Mouse (Mus musculus): ENCODE measurements at regions not wholly inside any gene's neighbourhood (a gene's known extent, or its start where the extent isn't known, plus 50 kb on each side); places are given as distances from the start of the nearest gene placed in this dataset.
"Not testable (repeated sequence)": the region's sequence is repeated elsewhere in the genome, so short reads cannot be mapped to it uniquely, and the experiment has no call there.

DNA sequence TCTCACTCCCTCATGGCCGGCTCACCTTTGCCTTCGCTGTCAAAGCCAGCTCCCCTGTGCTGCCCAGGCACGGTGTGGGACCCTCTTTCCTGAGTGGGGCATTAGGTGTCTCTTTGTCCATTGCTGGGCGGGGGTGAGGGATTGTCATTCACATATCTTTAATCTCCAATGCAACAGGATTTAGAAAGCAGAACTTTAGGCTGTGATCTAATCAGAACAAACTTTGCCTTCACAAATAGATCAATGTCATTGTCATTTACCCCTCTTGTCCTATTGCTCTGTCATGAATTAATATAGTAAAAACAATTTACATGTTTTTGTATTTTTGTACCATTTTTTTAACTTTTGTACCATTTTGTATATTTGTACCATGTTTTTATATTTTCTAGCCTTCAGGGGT is 254.7 kb upstream of the Pik3r1 start:
- no peak for DNase-seq (ENCODE audit: low read depth, low spot score)

DNA sequence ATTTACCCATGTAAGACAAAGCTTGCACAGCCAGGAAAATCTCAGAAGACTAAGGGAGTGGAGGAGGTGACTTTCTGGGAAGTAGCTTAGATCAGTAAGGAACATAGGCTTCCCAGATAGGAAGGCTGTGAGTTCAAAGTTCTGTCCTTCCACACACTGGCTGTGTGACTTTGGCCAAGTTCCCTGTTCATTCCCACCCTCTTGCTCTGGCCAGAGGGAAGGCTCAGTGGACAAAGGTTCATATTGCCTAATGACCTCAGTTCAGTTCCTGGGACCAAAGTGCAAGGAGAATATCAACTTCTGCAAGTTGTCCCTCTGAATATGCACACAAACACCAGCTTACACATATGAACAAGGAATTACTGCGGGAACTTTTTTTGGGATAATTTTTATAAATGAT is 255.6 kb upstream of the Pik3r1 start:
- DNase-seq (ENCODE audit: low read depth, low spot score) = no peak

DNA sequence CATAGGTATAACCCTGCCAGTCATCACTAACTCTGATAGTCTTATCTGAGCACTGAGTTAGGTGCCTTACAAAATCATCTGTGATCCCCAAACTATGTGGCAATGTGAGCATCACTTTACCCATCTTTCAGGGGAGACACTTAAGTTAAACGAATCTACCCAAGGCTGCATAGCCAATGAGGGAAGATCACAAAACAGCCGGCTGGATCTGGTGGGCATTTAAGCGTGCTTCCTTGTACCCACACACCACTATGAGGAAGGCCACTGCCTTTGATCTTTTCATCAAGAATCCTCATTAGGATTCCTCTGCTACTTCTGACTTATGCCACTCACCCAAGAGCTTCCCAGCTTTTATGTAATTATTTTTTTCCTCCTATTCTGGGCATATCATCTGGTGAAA is 257.1 kb upstream of the Pik3r1 start:
- no peak for DNase-seq (ENCODE audit: low read depth, low spot score)

DNA sequence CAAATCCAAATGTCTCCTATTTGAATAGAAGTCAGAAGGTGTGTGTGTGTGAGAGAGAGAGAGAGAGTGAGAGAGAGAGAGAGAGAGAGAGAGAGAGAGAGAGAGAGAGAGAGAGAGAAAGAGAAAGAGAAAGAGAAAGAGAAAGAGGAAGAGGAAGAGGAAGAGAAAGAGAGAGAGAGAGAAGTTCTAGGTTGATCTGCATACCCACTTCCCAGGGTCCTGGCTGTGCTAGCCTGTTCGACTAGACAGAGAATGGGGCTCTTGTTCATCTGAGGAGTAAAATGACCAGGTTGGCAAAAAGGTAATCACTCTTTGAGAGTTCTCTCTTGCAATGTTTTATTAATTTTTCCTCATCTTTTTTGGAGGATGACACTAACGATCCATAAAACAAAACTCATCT is 257.5 kb upstream of the Pik3r1 start:
- DNase-seq (ENCODE audit: low read depth, low spot score) = not testable (repeated sequence)

DNA sequence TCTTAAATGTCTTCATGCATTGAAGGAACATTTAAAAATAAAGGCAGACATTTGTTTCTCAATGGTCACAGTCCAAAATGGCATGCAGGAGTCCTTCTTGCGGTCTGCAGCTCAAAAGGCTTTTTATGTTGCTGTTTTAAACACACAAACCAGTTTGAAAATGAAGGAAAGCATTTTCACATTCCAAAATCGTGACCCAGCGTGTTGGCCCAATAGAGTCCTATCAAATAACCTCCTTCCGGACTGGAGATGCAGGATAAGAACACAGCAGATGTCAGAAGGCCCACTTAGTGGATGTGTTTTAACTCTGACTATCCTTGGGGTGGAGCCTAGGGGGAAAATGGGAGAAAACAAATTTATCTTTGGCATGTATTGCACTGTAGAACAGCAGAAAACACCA is 263.4 kb upstream of the Pik3r1 start:
- DNase-seq (ENCODE audit: low read depth, low spot score) = no peak

DNA sequence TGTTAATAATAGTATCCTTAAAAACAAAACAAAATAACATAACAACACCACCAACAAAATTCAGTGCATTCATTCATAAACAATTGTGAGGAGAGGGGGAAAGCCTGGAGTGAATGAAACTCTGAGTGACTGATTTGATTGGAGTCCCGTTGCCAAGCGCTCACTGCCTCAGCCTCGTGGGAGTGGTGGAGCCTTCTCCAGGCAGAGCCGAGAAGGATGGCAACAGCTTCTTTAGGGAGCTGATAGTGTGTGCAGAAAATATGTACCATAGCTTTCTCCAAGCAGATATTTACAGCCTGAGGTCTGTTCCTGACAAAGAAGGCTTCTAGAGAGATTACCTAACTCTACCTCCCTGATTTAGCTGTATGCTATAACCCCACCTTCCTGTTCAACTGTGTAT is 266.5 kb upstream of the Pik3r1 start:
- DNase-seq (ENCODE audit: low read depth, low spot score) = peak; percentile 44

DNA sequence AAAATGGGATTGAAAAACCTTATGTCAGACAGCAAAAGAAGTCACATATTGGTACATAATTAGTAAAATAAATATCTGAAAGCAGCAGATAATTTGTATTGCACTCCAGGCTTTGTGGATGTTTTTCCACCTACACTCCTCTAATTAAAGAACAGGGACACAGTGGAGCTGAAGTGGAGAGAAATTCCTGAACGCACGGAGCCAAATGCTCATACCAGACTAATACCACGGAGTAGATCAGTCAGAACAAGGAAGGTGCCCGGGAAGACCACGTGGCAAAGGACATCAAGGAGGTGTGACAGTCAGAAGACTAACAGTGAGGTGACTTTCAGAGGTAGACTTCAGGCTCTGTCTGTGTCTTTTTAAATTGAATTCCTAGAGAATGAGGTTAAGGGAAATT is 268.0 kb upstream of the Pik3r1 start:
- peak; percentile 25 for DNase-seq (ENCODE audit: low read depth, low spot score)

DNA sequence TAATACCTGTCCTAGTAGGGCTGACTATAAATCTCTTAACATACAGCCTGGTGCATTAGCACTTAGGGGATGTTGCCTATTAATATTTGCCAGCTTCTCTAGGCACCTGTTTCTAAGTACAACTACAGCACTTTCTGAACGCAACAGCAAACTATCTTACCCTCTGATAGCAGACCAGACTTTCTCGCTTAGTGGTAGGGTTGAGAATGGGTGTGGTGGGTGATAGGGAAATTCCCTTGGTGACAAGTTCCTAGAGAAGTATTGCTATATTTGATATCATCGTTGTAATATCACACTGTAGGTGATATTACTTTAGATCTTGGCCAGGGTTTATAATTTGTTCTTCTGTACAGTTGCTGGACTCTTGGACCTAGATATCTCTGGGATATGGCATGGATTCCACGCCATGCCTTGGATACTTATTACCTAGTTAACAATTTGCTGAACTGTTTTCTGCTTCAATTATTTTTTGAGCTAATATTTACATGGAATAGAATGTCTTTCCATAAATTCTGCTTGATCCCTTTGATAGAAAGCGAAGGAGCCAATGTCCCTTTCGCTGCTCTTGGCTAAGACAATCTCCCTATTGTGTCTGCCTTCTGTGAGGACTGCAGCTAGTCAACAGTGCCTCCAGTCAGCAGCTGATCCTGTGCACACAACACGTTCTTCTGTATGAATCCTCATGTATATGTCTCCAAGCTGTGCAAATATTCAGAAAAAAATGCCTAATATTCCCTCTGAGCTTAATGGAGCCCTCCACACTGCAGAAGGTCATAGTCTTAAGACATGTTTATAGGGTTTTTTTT is 269.0 kb upstream of the Pik3r1 start:
- peak; percentile 66 for DNase-seq (ENCODE audit: low read depth, low spot score)

DNA sequence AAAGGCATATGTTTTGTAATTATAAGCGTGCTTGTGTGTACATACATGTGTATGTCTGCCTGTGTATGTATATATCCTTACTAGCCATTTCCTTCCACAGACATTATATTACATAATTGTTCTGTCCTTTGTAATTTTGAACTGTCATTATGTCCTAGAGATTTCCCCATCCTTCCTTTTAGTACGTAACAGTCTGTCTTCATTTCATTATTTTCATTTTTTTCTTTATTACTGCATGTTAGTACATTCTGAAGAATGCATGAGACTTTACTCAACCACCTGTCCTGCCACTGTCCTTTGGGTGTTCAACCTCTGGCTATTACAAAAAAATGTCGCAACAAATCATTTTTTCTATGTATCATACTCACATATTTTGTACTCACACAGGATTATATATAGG is 292.2 kb upstream of the Pik3r1 start:
- DNase-seq (ENCODE audit: low read depth, low spot score) = no peak

DNA sequence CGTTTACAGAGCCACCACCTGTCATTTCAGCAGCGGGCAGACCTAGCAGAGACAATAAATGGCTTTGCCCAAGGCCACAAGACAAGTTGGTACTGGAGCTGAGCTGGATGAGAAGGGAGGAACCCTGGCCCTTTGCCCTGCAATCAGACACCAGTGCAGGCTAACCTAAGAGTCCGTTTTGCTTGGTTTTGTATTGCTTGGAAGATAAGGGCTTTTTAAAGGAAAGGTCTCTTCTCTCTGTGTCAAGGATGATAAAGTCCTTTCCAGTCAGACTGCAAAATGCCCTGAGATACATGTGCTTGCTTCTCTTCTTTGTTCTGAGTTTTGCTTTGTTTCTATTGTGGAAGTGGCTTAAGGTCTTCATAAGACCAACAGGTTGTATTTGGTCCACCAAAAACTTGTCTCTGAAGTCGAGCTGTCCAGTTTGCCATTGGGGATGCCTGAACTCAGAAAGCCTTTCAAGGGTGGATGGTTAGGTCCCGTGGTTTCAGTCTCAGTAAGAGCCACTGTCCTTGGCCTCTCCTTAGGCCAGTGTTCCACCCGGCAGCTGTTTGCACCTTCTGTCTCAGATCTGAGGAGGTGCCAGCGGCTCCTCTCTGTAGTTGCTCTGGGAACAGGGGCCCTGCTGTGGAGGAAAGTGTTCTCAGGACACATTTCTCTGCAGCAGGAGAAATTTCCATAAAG is 296.7 kb upstream of the Pik3r1 start:
- DNase-seq (ENCODE audit: low read depth, low spot score) = no peak

DNA sequence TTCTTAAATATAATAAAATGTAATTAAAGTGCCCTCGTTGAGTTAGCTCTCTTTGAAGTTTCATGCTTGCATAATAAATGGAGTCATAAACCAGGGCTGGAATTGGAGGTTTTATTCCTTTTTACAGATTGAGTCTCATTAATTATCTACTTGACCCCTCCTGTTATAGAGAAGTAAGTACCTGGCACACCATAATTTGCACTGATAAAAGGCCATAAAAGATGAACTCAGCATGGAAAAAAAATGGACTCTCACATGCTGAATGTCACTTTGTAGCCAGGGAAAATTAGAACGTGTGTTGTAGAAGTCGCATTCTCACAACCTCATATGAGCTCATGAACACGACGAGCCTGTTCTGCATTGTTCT is 297.2 kb upstream of the Pik3r1 start:
- no peak for DNase-seq (ENCODE audit: low read depth, low spot score)

DNA sequence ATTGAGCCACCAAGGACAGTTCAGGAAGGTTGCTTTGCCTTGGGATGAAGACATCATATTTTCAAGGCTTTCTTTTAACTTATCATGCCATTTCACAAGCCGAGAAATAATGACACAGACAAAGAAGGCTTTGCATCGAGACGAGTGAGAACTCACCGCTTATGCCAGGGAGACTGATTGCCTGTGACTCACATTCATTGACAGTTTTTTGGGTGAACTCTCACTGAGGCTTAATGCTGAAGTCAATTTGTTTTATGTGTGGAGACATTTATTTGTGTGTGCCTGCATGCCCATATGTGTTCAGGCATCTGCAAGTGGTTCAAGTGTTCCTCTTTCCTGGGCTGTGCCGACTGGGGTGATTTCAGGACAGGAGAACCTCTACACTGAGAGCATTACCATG is 297.8 kb upstream of the Pik3r1 start:
- DNase-seq (ENCODE audit: low read depth, low spot score) = peak; percentile 9

DNA sequence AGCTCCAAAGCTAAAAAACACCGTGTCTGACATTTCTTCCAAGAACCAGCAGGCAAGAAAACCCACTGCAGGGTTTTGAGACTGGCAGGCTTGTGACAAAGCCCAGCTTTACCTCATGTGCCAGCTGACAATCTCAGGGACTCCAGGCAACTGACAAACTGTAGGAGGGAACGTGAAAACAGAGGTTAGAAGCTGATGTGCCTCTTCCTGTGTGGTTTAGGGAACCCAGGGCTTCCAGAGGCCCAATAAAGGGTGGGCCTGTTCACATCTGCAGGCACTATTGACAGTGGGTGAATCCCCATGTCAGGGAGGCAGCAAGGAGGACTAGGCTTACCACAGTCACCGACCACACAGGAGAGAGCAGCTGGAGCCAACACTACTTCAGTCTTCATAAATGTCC is 302.7 kb upstream of the Pik3r1 start:
- DNase-seq (ENCODE audit: low read depth, low spot score) = peak; percentile 10

DNA sequence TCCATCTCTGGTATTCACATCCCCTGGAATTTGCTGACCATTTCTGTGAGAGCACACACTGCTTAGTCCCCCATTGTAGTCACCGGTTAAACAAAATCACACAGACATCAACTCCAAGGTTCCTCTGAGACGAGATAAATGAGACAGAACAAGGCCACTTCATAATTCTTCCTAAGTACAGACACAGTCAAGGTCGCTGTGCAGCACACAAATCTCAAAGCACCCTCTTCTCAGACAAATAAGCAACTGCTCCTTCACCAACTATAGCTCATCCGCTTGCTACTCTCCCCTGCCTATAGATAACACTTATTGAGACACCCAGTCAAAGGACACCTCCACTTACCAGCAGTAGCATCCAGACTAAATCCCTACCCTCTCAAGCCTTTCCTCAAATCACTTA is 304.3 kb upstream of the Pik3r1 start:
- no peak for DNase-seq (ENCODE audit: low read depth, low spot score)

DNA sequence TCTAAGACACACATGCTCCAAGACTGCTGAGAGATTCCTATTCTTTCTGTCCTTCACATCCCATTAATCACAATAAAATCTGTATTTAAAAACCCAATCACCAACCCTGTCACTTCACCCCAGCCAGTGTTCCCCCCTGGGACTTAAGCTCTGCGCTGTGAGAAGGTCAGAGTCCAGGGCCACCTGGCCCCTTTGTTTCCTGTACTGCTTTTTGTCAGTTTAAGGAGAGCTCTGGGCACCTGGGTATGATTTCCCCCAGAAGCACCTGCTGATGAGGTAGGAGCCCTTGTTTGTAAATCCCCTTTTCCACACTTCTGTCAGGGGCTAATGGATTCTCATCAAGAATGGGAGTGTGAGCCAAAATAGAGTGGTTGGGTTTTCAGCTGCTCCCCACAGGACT is 319.7 kb upstream of the Pik3r1 start:
- DNase-seq (ENCODE audit: low read depth, low spot score) = no peak

DNA sequence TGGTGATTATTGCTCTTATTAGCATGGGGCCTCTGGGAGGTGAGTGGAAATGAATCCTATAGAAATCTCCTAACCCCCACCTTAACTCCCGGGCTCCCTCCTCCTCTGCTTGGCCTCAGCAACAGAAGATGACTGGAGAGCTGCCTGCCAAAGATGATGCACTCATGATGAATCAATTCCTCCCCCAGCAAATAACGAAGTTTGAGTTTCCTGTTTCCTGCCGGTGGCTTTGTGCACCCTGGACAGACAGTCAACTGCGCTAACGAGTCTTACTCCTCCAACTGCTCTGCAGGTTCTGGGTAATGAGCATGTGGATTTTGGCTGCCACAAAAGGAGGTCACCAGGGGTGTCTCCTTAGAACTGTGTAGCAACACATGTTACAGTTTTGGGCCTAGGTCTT is 321.5 kb upstream of the Pik3r1 start:
- DNase-seq (ENCODE audit: low read depth, low spot score) = no peak

DNA sequence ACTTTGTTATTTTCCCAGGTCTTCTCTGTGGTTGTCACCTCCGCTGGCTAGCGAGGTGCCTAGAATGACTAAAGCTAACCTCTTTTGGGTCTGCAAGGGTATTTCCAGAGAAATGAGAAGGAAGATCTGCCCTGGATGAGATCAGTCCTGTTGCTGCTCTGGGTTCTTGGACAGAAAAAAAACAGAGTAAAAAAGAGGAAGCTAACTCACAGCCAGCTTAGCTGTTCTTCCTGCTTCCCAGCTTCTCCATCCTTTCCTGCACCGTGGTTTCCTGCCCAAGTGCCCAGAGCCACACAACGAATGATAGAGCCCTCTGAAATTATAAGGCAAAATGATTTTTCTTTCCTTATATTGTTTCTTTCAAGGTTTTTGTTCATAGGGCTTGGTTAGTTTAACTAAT is 326.2 kb upstream of the Pik3r1 start:
- no peak for DNase-seq (ENCODE audit: low read depth, low spot score)

DNA sequence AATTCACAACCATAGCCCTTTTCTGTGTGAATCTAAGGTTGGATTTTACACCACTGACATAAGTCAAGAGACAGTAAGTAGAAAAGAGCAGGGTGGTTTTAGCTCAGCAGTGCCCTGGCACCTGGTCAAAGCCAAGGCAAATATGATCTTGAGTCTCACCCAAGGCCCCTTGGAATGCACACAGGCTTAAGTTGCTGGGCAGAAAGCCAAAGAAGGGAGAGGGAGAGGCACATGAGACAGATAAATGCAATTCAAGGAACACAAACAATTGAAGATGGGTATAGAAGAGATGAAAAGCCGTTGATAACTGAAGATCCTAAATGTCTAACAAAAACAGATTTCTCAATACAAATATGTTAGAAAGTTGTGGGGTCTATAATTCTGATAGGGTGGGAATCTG is 335.1 kb upstream of the Pik3r1 start:
- no peak for DNase-seq (ENCODE audit: low read depth, low spot score)

DNA sequence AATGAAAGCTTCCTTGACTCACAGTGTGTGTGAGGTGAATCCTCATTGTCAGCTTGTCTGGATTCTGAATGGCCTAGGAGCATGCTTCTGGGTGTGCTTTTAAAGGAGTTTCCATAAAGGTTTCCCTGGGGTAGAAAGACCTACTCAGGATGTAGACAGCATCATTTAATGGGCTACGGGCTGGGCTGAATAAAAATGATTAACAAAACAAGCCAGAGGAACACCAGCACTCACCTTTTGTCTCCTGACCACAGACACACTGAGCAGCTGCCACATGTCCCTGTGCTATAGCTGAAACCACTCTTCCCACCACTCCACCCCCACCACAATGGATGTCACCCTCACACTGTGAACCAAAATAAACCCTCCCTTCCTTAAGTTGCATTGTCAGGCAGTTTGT is 338.2 kb upstream of the Pik3r1 start:
- no peak for DNase-seq (ENCODE audit: low read depth, low spot score)

DNA sequence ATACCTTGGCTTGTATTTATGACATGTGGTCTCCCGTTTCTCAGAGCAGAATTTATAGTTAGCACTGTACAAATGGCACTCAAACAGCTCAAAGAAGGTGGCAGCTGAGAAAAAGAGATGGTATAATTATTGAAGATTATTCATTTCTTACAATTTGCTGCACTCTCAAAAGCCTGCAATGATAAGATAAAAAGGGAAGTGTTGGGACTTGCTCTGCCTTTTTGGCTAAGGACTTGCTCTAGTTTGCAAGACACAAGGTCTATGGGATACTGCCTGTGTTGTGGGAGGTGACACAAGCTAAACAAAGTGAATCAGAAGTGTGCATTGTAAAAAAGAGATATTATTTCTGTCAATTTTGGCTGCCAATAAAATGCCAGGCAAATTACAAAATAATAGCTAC is 340.2 kb upstream of the Pik3r1 start:
- DNase-seq (ENCODE audit: low read depth, low spot score) = no peak

DNA sequence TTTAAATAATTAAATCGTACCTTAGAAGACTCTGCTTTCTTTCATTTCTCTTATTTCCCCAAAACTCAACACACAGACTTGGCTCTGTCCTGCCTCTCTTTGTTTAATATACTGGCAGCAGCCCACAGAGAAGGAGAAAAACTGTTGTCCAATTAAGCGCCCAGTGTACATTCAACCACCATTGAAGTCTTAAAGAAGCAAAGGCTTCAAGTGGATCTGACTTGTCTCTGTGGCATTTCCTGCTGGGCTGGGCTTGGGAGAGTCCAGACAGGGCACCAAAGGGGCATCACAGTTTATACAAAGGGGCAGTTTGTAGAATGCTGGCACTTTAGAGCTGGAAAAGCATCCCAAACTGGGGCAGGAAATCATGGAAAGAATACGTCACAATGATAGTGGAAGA is 340.9 kb upstream of the Pik3r1 start:
- no peak for DNase-seq (ENCODE audit: low read depth, low spot score)

DNA sequence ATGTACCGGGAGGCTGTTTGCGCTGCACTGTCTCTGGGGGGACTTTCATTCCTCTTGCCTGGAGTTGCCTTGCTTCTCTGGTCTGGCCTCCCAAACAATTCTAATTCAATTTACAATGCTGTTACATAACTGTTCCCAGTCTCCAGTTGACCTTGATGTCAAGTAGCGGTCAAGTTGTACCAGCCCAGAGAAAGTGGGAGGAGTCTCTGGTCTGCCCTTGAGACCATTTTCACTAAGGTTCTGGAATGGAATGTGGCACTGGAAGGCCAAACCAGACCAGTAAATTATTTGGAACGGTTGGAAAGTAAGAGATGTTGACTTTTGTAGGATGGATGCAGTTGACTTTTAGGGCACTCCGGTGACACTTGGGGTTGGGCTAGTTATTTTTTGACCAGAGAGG is 345.9 kb upstream of the Pik3r1 start:
- DNase-seq (ENCODE audit: low read depth, low spot score) = no peak

DNA sequence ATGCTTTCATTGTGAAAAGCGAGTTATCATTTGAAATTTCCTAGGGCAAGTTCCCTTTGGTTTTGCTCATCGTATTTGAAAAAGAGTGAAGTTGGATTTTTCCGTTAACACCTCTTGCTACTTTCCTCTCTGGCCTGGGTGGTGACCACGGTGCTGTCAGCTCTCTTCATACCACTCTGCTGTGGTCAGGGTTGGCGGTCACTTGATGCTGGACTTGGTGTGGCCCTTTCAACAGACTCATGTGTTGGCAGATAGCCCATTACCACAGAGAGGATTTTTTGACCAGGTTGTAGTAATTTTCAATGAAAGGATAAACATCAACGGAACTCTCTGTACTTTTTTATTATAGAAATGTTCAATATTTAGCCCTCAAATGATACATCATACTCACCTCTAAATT is 354.3 kb upstream of the Pik3r1 start:
- DNase-seq (ENCODE audit: low read depth, low spot score) = no peak

All from brain, adult 2 months (tissue).